Mouse (Mus musculus) limb, embryonic 13.5 days (tissue): ENCODE data around the gene Ambra1. TPM values are rescaled to one million over a fixed set of nuclear protein-coding genes. Genes with fewer than 3 reads are reported as not detected.

Source experiments
- ATAC-seq: fragments of 200-750 bp; cut with Nextera tagmentation; 2 replicates; pipeline ENCODE4 v1.8.0; 2017; ENCODE audit warnings: low read depth, moderate number of reproducible peaks, moderate TSS enrichment; ENCODE audit not compliant: low FRiP score
- H3K27ac ChIP-seq: fragments of 300-500 bp; sonication (generic); 2 replicates; pipeline ENCODE4 v1.5.1; 2015; ENCODE audit warnings: inconsistent platforms, mild to moderate bottlenecking, moderate library complexity
- H3K27me3 ChIP-seq: fragments of 300-500 bp; sonication (generic); 2 replicates; pipeline ENCODE4 v1.6.1; 2015; ENCODE audit warnings: mild to moderate bottlenecking, inconsistent platforms
- H3K36me3 ChIP-seq: fragments of 300-500 bp; sonication (generic); 2 replicates; pipeline ENCODE4 v1.6.1; 2015; ENCODE audit warnings: inconsistent platforms, mild to moderate bottlenecking, moderate library complexity
- H3K4me1 ChIP-seq: fragments of 300-500 bp; sonication (generic); 2 replicates; pipeline ENCODE4 v1.6.1; 2015; ENCODE audit warnings: inconsistent platforms
- H3K4me2 ChIP-seq: fragments of 300-500 bp; sonication (generic); replicated peaks from 2 replicates; pipeline ENCODE4 v1.6.1; 2015; ENCODE audit warnings: inconsistent platforms, mild to moderate bottlenecking, moderate library complexity
- H3K4me3 ChIP-seq: fragments of 300-500 bp; sonication (generic); 2 replicates; pipeline ENCODE4 v1.5.1; 2015; ENCODE audit warnings: moderate library complexity, mild to moderate bottlenecking, inconsistent platforms
- H3K9ac ChIP-seq: fragments of 300-500 bp; sonication (generic); 2 replicates; pipeline ENCODE4 v1.6.1; 2015; ENCODE audit warnings: mild to moderate bottlenecking, inconsistent platforms
- H3K9me3 ChIP-seq: fragments of 300-500 bp; sonication (generic); 2 replicates; pipeline ENCODE4 v1.6.1; 2016; ENCODE audit warnings: inconsistent platforms
- WGBS: fragments of 180-500 bp; shearing (Covaris S2); methylation state at CpG from one replicate; pipeline ENCODE4 v1.1.7; 2015; 5-methylcytosine and 5-hydroxymethylcytosine counted together
- polyA plus RNA-seq: library from polyadenylated mRNA; unstranded; fragments of >200 nt; fragmentation: Nextera tagmentation; extraction: Ambion mirVana; gene quantifications from 2 replicates; pipeline ENCODE4 v1.2.1, GENCODE M21; 2015

Gene Ambra1
- polyA plus RNA-seq, 1 experiment from 2014 or later: 20.9 TPM

GRCm38 (mm10) chr2:91835031-91835430 is 105.1 kb downstream of the Ambra1 start:
- Histone ChIP-seq H3K36me3 (0 out of 2 replicates have a peak, but pooled peaks cover 5% of the 10 kb centered on the region), H3K27me3 (no peaks in the 10 kb centered on the region), H3K4me3 (no peak overlapping the region), H3K4me1 (0 out of 2 replicates have a peak, but pooled peaks cover 12% of the 10 kb centered on the region), H3K9me3 (no peaks in the 10 kb centered on the region), H3K27ac (no peak overlapping the region), H3K4me2 (no peak overlapping the region), H3K9ac (no peak overlapping the region)
- 68% methylated on average over 1 of the region's 1 CpGs for WGBS
- no peak for ATAC-seq

GRCm38 (mm10) chr2:91835631-91836030 is 105.7 kb downstream of the Ambra1 start:
- H3K9me3 ChIP-seq: no peaks in the 10 kb centered on the region
- no peak overlapping the region for H3K4me3 ChIP-seq
- H3K27ac ChIP-seq: no peak overlapping the region
- 0 out of 2 replicates have a peak, but pooled peaks cover 5% of the 10 kb centered on the region for H3K36me3 ChIP-seq
- 82% methylated on average over 3 of the region's 3 CpGs for WGBS
- ATAC-seq: no peak
- H3K4me2 ChIP-seq: no peak overlapping the region
- H3K9ac ChIP-seq: no peak overlapping the region
- no peaks in the 10 kb centered on the region for H3K27me3 ChIP-seq
- 0 out of 2 replicates have a peak, but pooled peaks cover 12% of the 10 kb centered on the region for H3K4me1 ChIP-seq

DNA sequence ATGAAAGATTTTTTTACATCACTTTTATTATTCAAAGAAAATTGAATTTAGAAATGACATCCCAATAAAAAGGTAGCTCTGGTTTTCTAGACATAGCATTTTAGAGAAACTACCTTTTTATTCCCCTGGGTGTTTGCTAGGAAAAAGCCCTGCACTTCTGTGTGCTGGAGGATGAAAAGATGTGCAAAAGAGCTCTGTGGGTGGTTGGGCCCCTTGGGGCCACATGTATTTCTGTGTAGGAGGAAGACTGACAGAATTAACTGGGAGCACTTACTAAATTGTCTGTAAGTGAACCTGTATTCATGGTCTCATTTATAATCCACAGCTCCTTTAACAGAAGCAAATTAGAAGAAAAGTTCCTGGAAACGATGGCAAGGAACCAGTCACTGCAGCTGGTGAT is 114.2 kb downstream of the Ambra1 start:
- no peaks in the 10 kb centered on the region for H3K27me3 ChIP-seq

GRCm38 (mm10) chr2:91852446-91853191 is 122.7 kb downstream of the Ambra1 start:
- no peak overlapping the region for H3K4me3 ChIP-seq
- peaks cover 4% of the 10 kb centered on the region; the same call in 1 of the 2 replicates for H3K36me3 ChIP-seq
- H3K27ac ChIP-seq: no peak overlapping the region
- H3K4me2 ChIP-seq: no peak overlapping the region
- no peak for ATAC-seq
- no peaks in the 10 kb centered on the region for H3K9me3 ChIP-seq
- no peaks in the 10 kb centered on the region for H3K4me1 ChIP-seq
- WGBS: 74% methylated on average over 2 of the region's 2 CpGs
- no peak overlapping the region for H3K9ac ChIP-seq
- H3K27me3 ChIP-seq: no peaks in the 10 kb centered on the region

More for the DNA sequence above, 114.2 kb downstream of the Ambra1 start:
- no peak overlapping the region for H3K4me3 ChIP-seq
- H3K36me3 ChIP-seq: peaks cover 4% of the 10 kb centered on the region; the same call in 1 of the 2 replicates
- no peaks in the 10 kb centered on the region for H3K9me3 ChIP-seq
- H3K4me2 ChIP-seq: no peak overlapping the region
- ATAC-seq: no peak
- no peak overlapping the region for H3K27ac ChIP-seq
- WGBS: 81% methylated on average over 1 of the region's 1 CpGs
- no peak overlapping the region for H3K9ac ChIP-seq
- H3K4me1 ChIP-seq: no peaks in the 10 kb centered on the region

- no peaks in the 10 kb centered on the region for H3K9me3 ChIP-seq
- H3K27me3 ChIP-seq: no peaks in the 10 kb centered on the region
- H3K4me3 ChIP-seq: no peak overlapping the region
- no peak overlapping the region for H3K9ac ChIP-seq
- no peak for ATAC-seq
- H3K36me3 ChIP-seq: no peaks in the 10 kb centered on the region
- no peaks in the 10 kb centered on the region for H3K4me1 ChIP-seq
- no peak overlapping the region for H3K4me2 ChIP-seq
- WGBS: 87% methylated on average over 6 of the region's 6 CpGs
- H3K27ac ChIP-seq: no peak overlapping the region
Observed at GRCm38 (mm10) chr2:91854575-91854974, 124.6 kb downstream of the Ambra1 start.

- 92% methylated on average over 3 of the region's 3 CpGs for WGBS
- no peak for ATAC-seq
Observed at GRCm38 (mm10) chr2:91856958-91857357, 127.0 kb downstream of the Ambra1 start.

DNA sequence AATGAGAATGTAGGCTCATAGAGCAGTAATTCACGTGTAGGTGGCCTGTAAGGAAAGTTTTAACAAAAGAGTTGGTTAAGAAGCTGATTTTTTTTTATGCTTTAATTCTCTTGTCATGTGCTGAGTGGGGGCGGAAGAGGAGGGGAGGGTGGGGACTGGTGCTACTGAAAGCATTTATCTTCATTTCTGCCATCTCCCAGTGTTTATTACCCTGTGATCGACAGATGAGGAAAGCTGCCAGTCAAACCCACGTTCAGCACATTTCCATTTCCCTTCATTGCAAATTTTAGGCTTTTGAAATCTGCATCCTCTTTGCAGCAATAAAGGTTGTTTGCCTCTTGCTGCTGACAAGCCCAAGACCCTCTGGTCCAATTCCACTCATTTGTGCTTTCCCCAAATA is 129.5 kb downstream of the Ambra1 start:
- no peak overlapping the region for H3K27ac ChIP-seq
- no peak overlapping the region for H3K4me2 ChIP-seq
- H3K9ac ChIP-seq: no peak overlapping the region
- no peaks in the 10 kb centered on the region for H3K27me3 ChIP-seq
- H3K4me1 ChIP-seq: no peaks in the 10 kb centered on the region
- no peak overlapping the region for H3K4me3 ChIP-seq
- ATAC-seq: no peak
- no peaks in the 10 kb centered on the region for H3K9me3 ChIP-seq
- no peaks in the 10 kb centered on the region for H3K36me3 ChIP-seq
- 44% methylated on average over 4 of the region's 4 CpGs for WGBS

More at GRCm38 (mm10) chr2:91856958-91857357, 127.0 kb downstream of the Ambra1 start:
- no peak overlapping the region for H3K27ac ChIP-seq
- no peaks in the 10 kb centered on the region for H3K4me1 ChIP-seq
- H3K36me3 ChIP-seq: no peaks in the 10 kb centered on the region
- H3K4me2 ChIP-seq: no peak overlapping the region
- H3K9me3 ChIP-seq: no peaks in the 10 kb centered on the region
- H3K4me3 ChIP-seq: no peak overlapping the region
- H3K9ac ChIP-seq: no peak overlapping the region
- H3K27me3 ChIP-seq: no peaks in the 10 kb centered on the region

DNA sequence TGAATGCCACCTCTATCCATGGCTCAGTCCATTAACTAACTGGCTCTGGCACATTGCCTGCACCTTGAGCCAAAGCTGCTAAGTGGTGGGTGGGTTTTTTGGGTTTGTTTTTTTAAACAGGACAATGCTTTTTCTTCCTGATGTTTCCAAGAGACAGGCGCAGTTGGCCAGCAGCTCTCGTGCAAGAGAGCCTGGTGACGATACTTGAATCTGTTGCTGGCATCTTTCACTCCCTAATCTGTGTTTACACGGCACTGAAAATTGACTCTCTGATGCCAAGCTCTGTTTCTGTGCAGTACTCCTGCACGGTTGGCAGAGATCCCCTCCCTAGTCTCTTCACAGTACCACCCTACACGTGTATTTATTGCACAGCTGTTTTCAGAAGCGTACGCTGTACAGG is 140.8 kb downstream of the Ambra1 start:
- H3K9ac ChIP-seq: no peak overlapping the region
- no peak for ATAC-seq
- H3K4me1 ChIP-seq: no peaks in the 10 kb centered on the region
- H3K36me3 ChIP-seq: peaks cover 7% of the 10 kb centered on the region
- no peak overlapping the region for H3K4me2 ChIP-seq
- no peaks in the 10 kb centered on the region for H3K9me3 ChIP-seq
- 74% methylated on average over 8 of the region's 8 CpGs for WGBS
- no peak overlapping the region for H3K27ac ChIP-seq
- no peaks in the 10 kb centered on the region for H3K27me3 ChIP-seq
- no peak overlapping the region for H3K4me3 ChIP-seq

DNA sequence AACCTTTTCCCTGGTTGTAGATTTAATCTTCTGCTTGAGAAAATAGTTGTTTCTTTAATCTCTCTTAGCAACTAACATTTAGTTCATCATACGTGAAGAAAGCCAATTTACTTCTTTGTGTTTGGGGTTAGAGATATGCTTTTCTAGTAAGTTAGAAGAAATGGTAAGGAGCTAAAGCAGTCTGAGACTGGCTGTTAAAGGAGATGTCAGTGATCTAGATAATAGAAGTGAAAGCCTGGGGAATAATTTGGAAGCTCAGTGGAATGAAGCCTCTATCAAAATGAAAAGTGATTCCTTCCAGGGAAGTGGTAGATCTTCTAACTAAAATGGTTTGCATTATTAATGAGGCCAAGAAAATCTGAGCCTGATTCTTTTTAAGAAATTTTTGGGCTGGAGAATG is 141.3 kb downstream of the Ambra1 start:
- H3K4me1 ChIP-seq: no peaks in the 10 kb centered on the region
- no peak overlapping the region for H3K27ac ChIP-seq
- H3K9ac ChIP-seq: no peak overlapping the region
- H3K4me3 ChIP-seq: no peak overlapping the region
- H3K27me3 ChIP-seq: no peaks in the 10 kb centered on the region
- H3K9me3 ChIP-seq: no peaks in the 10 kb centered on the region
- no peak overlapping the region for H3K4me2 ChIP-seq
- peaks cover 12% of the 10 kb centered on the region for H3K36me3 ChIP-seq
- ATAC-seq: no peak
- WGBS: 88% methylated on average over 1 of the region's 1 CpGs

DNA sequence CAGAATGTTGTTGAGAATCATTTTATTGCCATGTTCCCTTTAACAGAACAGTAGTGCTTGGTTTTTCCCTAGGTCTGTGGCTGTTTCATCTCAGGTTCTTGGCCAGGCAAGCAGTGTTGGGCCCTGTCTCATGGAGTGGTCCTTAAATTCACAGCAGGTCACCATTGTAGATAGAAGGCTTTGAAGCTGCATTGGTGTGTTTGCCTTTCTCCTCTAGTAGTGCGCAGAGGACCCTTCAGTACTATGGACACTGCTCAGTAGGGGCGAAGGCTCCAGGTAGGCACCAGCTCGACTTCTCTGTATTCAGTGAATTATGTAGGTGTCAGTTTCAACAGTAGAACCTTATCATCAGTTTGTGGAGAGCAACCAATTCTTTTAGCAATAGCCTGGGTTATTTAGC is 142.7 kb downstream of the Ambra1 start:
- WGBS: 94% methylated on average over 3 of the region's 3 CpGs

DNA sequence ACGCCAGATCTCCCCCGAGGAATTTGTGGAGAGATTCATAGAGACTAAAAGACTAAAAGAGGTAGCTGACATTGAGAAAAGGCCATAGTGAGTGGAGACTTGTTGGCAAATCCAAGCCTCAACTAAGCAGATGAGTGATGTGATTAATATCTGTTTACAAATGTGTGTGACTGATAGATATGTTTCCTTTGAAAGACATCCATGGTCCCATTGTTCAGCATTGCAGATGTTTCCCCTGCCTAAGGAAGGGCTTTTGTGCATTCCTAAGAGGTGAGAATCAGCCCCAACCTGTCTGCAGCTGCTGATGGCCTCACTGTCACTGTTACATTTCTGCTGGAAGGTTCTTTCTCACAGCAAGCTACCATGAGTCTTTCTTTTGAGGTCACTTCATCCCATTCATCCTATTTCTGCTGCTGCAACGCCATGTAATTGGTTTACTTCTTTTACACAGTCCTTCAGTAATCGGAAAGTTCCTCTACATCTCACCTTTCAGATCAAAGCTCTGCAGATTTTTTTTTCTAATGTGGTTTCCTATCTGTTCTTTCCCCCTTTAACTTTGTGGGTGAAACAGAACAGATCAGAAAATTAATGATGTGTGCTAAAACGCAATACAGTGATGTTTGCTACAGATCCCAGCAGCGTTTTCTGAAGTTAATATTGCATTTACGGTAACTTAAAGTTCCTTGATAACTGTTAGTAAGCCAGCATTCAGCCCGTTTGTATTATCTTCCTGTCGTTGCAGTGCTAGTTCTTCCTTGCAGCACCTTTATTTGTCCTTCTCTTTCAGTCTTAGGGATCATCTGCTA is 146.3 kb downstream of the Ambra1 start:
- H3K36me3 ChIP-seq: peaks cover 21% of the 10 kb centered on the region
- H3K9me3 ChIP-seq: no peaks in the 10 kb centered on the region
- H3K27ac ChIP-seq: no peak overlapping the region
- H3K4me1 ChIP-seq: no peaks in the 10 kb centered on the region
- 80% methylated on average over 9 of the region's 9 CpGs for WGBS
- no peak overlapping the region for H3K4me2 ChIP-seq
- H3K9ac ChIP-seq: no peak overlapping the region
- H3K4me3 ChIP-seq: no peak overlapping the region
- ATAC-seq: no peak
- no peaks in the 10 kb centered on the region for H3K27me3 ChIP-seq

More for the DNA sequence above, 142.7 kb downstream of the Ambra1 start:
- no peak overlapping the region for H3K27ac ChIP-seq
- no peak overlapping the region for H3K4me2 ChIP-seq
- H3K4me1 ChIP-seq: no peaks in the 10 kb centered on the region
- H3K9ac ChIP-seq: no peak overlapping the region
- no peak overlapping the region for H3K4me3 ChIP-seq
- peaks cover 21% of the 10 kb centered on the region for H3K36me3 ChIP-seq
- H3K27me3 ChIP-seq: no peaks in the 10 kb centered on the region
- ATAC-seq: no peak
- no peaks in the 10 kb centered on the region for H3K9me3 ChIP-seq

- Histone ChIP-seq H3K4me2 (no peak overlapping the region), H3K27me3 (no peaks in the 10 kb centered on the region), H3K4me3 (no peak overlapping the region), H3K4me1 (no peaks in the 10 kb centered on the region), H3K27ac (no peak overlapping the region), H3K36me3 (peaks cover 21% of the 10 kb centered on the region), H3K9me3 (no peaks in the 10 kb centered on the region), H3K9ac (no peak overlapping the region)
- ATAC-seq: no peak
- WGBS: 86% methylated on average over 2 of the region's 2 CpGs
Observed at GRCm38 (mm10) chr2:91876806-91877140, 146.8 kb downstream of the Ambra1 start.
